Mouse (Mus musculus) midbrain, embryonic 13.5 days (tissue): ENCODE data around the gene Tom1l2. TPM values are rescaled to one million over a fixed set of nuclear protein-coding genes. Genes with fewer than 3 reads are reported as not detected.
A peak's percentile ranks its signal among the peaks of the same experiment; 100 is the strongest.

ENCODE experiments used
- ATAC-seq: fragments of 200-750 bp; cut with Nextera tagmentation; 2 replicates; pipeline ENCODE4 v1.8.0; 2017; ENCODE audit warnings: mild to moderate bottlenecking, moderate TSS enrichment, moderate library complexity
- H3K27ac ChIP-seq: fragments of 300-500 bp; sonication (generic); 2 replicates; pipeline ENCODE4 v1.5.1; 2015; ENCODE audit warnings: inconsistent platforms, mild to moderate bottlenecking, moderate library complexity
- H3K27me3 ChIP-seq: fragments of 300-500 bp; sonication (generic); 2 replicates; pipeline ENCODE4 v1.6.1; 2015; ENCODE audit warnings: mild to moderate bottlenecking, inconsistent platforms
- H3K36me3 ChIP-seq: fragments of 300-500 bp; sonication (generic); 2 replicates; pipeline ENCODE4 v1.6.1; 2015; ENCODE audit warnings: mild to moderate bottlenecking, inconsistent platforms
- H3K4me1 ChIP-seq: fragments of 300-500 bp; sonication (generic); replicated peaks from 2 replicates; pipeline ENCODE4 v1.6.1; 2015; ENCODE audit warnings: inconsistent platforms
- H3K4me2 ChIP-seq: fragments of 300-500 bp; sonication (generic); replicated peaks from 2 replicates; pipeline ENCODE4 v1.6.1; 2015; ENCODE audit warnings: moderate library complexity, mild to moderate bottlenecking, inconsistent platforms
- H3K4me3 ChIP-seq: fragments of 300-500 bp; sonication (generic); replicated peaks from 2 replicates; pipeline ENCODE4 v1.5.1; 2015; ENCODE audit warnings: mild to moderate bottlenecking, inconsistent platforms
- H3K9ac ChIP-seq: fragments of 300-500 bp; sonication (generic); replicated peaks from 2 replicates; pipeline ENCODE4 v1.6.1; 2015; ENCODE audit warnings: mild to moderate bottlenecking, inconsistent platforms
- H3K9me3 ChIP-seq: fragments of 300-500 bp; sonication (generic); 2 replicates; pipeline ENCODE4 v1.6.1; 2016; ENCODE audit warnings: mild to moderate bottlenecking, inconsistent platforms
- WGBS: fragments of 180-500 bp; shearing (Covaris S2); methylation state at CpG from one replicate; pipeline ENCODE4 v1.1.7; 2015; 5-methylcytosine and 5-hydroxymethylcytosine counted together
- polyA plus RNA-seq: library from polyadenylated mRNA; unstranded; fragments of >200 nt; fragmentation: Nextera tagmentation; extraction: Ambion mirVana; gene quantifications from 2 replicates; pipeline ENCODE4 v1.2.1, GENCODE M21; 2015

Tom1l2 gene
- 47.8 and 50.1 TPM in 2 replicates for polyA plus RNA-seq

- H3K4me2 ChIP-seq, result peak within 1 kb of the TSS; percentile 95
- WGBS, result under 1% methylated on average over 57 of the region's 57 CpGs
- H3K9me3 ChIP-seq, result no peaks in the 10 kb centered on the region
- peak within 1 kb of the TSS; percentile 77 for H3K4me3 ChIP-seq
- H3K27ac ChIP-seq, result peak within 1 kb of the TSS; percentile 66
- H3K9ac ChIP-seq, result peak within 1 kb of the TSS; percentile 86
- H3K36me3 ChIP-seq, result no peaks in the 10 kb centered on the region
- H3K4me1 ChIP-seq, result peaks cover 28% of the 10 kb centered on the region
- ATAC-seq, result peak; percentile 100
- no peaks in the 10 kb centered on the region for H3K27me3 ChIP-seq
Measured at GRCm38 (mm10) chr11:60352559-60353411, at the start of gene Tom1l2, which contains the start of gene Drc3. Gene Tom1l2, minus strand, starts transcription at chr11:60352905. Gene Drc3, plus strand, starts transcription at chr11:60353329.

- Histone ChIP-seq H3K36me3 (peaks cover 28% of the 10 kb centered on the region), H3K27me3 (no peaks in the 10 kb centered on the region), H3K4me1 (0 out of 2 replicates have a peak, but pooled peaks cover 2% of the 10 kb centered on the region), H3K27ac (no peak overlapping the region), H3K4me3 (no peak overlapping the region), H3K4me2 (no peak overlapping the region), H3K9me3 (no peaks in the 10 kb centered on the region), H3K9ac (no peak overlapping the region)
- 89% methylated on average over 2 of the region's 2 CpGs for WGBS
- no peak for ATAC-seq
Measured at GRCm38 (mm10) chr11:60397172-60397571, 44.5 kb upstream of the Tom1l2 start.

DNA sequence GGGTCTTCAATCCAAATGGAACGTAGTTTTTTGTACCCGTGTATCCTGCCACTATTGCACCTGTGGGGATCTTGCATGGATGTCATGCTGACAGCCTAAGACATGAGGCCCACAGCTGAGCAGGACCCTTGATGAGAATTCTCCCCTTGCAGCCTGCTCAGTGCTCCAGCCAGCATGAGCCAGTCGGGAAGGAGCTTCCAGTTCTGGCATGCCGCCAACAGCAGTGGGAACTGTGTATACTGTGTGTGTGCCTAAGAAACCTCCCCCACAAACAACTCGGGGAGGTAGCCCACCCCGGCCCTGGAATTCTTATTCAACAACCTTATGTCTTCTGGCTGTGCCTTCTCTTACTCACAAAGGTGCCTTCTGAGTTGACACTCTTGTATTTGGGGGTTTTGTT lies 43.8 kb upstream of the Tom1l2 start:
- 72% methylated on average over 6 of the region's 6 CpGs for WGBS
- H3K4me3 ChIP-seq, result no peak overlapping the region
- ATAC-seq, result no peak

GRCm38 (mm10) chr11:60391346-60391745 lies 38.6 kb upstream of the Tom1l2 start:
- no peaks in the 10 kb centered on the region for H3K9me3 ChIP-seq
- no peak overlapping the region for H3K4me3 ChIP-seq
- no peak for ATAC-seq
- H3K36me3 ChIP-seq, result no peaks in the 10 kb centered on the region
- H3K9ac ChIP-seq, result no peak overlapping the region
- 0 out of 2 replicates have a peak, but pooled peaks cover 2% of the 10 kb centered on the region for H3K4me1 ChIP-seq
- H3K27me3 ChIP-seq, result no peaks in the 10 kb centered on the region
- H3K27ac ChIP-seq, result no peak overlapping the region
- 86% methylated on average over 6 of the region's 6 CpGs for WGBS
- no peak overlapping the region for H3K4me2 ChIP-seq

More for the DNA sequence above, 43.8 kb upstream of the Tom1l2 start:
- Histone ChIP-seq H3K4me2 (no peak overlapping the region), H3K9me3 (no peaks in the 10 kb centered on the region), H3K9ac (no peak overlapping the region), H3K36me3 (peaks cover 22% of the 10 kb centered on the region), H3K27me3 (no peaks in the 10 kb centered on the region), H3K4me1 (0 out of 2 replicates have a peak, but pooled peaks cover 2% of the 10 kb centered on the region), H3K27ac (no peak overlapping the region)

DNA sequence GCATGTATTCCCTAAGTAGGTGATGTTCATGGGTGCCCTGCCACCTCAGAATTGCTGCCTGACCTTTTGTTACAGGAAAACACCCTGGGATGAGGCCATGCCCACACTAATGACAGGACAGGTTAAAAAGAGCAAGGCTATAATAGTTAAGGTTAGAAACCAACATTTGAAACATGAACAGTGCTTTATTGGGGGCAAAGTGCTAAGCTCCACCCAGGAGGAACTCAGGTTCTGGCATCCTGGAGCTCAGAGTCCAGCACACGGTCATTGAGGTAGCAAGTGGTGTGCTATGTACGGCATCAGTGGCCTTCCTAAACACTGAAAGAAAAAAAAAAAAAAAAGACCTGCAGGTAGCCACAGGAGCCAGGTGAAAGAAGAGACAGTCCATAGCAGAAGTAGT lies 35.2 kb upstream of the Tom1l2 start:
- 94% methylated on average over 2 of the region's 2 CpGs for WGBS
- H3K9me3 ChIP-seq, result no peaks in the 10 kb centered on the region
- H3K27ac ChIP-seq, result no peak overlapping the region
- peaks cover 21% of the 10 kb centered on the region for H3K4me1 ChIP-seq
- no peak overlapping the region for H3K4me2 ChIP-seq
- H3K27me3 ChIP-seq, result no peaks in the 10 kb centered on the region
- H3K36me3 ChIP-seq, result no peaks in the 10 kb centered on the region
- no peak overlapping the region for H3K9ac ChIP-seq
- ATAC-seq, result no peak
- no peak overlapping the region for H3K4me3 ChIP-seq

DNA sequence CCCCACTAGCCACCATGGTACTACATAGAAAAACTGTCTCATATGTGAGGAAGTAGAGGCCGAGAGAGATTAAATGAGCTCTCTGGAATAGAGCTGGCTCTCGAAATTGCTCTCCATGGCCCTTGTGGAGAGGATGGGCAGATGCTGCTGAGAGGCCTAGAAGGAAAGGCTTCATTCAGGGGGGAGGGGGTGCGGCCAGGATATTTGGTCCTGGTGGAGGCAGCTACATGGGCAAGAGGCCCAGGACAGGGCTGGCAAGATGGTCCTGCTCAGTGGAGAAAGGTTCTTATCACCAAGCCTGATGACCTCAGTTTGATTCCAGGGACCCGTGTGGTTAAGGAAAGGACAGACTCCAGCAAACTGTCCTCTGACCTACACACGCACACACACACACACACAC lies 33.2 kb upstream of the Tom1l2 start:
- no peak overlapping the region for H3K4me3 ChIP-seq
- no peaks in the 10 kb centered on the region for H3K9me3 ChIP-seq
- 76% methylated on average over 5 of the region's 5 CpGs for WGBS
- H3K27ac ChIP-seq, result peak overlapping the region; percentile 89
- H3K27me3 ChIP-seq, result no peaks in the 10 kb centered on the region
- no peak for ATAC-seq
- no peak overlapping the region for H3K9ac ChIP-seq
- H3K36me3 ChIP-seq, result no peaks in the 10 kb centered on the region
- no peak overlapping the region for H3K4me2 ChIP-seq
- H3K4me1 ChIP-seq, result peaks cover 21% of the 10 kb centered on the region

- Histone ChIP-seq H3K9ac (peak overlapping the region; percentile 62), H3K9me3 (no peaks in the 10 kb centered on the region), H3K4me3 (peak overlapping the region; percentile 25), H3K4me1 (peaks cover 21% of the 10 kb centered on the region), H3K4me2 (peak overlapping the region; percentile 51), H3K36me3 (no peaks in the 10 kb centered on the region), H3K27me3 (no peaks in the 10 kb centered on the region), H3K27ac (peak overlapping the region; percentile 89)
- peak; percentile 89 for ATAC-seq
- 2% methylated on average over 16 of the region's 16 CpGs for WGBS
Measured at GRCm38 (mm10) chr11:60384762-60385421, 32.2 kb upstream of the Tom1l2 start.

DNA sequence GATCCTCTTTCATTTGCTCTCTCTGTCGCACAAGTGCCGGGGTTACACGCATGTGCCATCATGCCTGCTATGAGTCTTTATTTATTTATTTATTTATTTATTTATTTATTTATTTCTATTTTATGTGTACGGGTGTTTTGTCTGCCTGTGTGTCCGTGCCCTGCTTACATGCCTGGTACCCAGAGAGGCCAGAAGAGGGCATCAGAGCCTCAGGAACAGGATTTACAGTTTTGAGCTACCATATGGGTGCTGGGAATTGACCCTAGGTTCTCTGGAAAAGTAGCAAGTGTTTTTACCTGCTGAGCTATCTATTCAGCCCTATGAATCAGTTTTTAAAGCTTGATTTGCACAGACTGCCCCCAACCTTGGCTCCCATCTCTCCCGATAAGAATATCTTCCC lies 30.8 kb upstream of the Tom1l2 start:
- no peaks in the 10 kb centered on the region for H3K9me3 ChIP-seq
- no peaks in the 10 kb centered on the region for H3K27me3 ChIP-seq
- H3K36me3 ChIP-seq, result no peaks in the 10 kb centered on the region
- peaks cover 21% of the 10 kb centered on the region for H3K4me1 ChIP-seq
- ATAC-seq, result no peak
- no peak overlapping the region for H3K27ac ChIP-seq
- H3K9ac ChIP-seq, result no peak overlapping the region
- 91% methylated on average over 6 of the region's 6 CpGs for WGBS
- H3K4me3 ChIP-seq, result no peak overlapping the region
- no peak overlapping the region for H3K4me2 ChIP-seq

GRCm38 (mm10) chr11:60374481-60374880 lies 21.8 kb upstream of the Tom1l2 start:
- WGBS, result 76% methylated on average over 6 of the region's 6 CpGs

DNA sequence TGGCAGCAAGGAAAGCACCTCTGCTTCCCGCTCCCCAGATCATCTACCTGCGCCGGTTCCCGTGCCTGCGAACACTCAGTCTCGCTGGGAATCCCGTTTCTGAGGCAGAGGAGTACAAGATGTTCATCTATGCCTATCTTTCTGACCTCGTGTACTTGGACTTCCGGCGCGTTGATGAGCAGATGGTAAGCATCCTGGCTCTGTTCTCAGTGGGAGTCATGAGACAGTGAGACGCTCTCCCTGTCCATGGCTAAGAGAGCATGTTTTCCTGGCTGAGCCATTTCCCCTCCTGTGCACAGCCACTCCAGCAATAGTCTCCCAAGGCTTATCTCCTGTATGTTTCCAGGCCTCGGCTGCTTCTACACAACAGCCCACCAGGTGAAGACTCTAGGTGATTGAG lies 17.7 kb upstream of the Tom1l2 start:
- Histone ChIP-seq H3K9ac (no peak overlapping the region), H3K4me3 (no peak overlapping the region), H3K36me3 (no peaks in the 10 kb centered on the region), H3K4me1 (peaks cover 6% of the 10 kb centered on the region; the same call in 1 of the 2 replicates), H3K9me3 (no peaks in the 10 kb centered on the region), H3K4me2 (no peak overlapping the region), H3K27ac (no peak overlapping the region), H3K27me3 (no peaks in the 10 kb centered on the region)
- 86% methylated on average over 13 of the region's 13 CpGs for WGBS
- ATAC-seq, result no peak

More at GRCm38 (mm10) chr11:60374481-60374880, 21.8 kb upstream of the Tom1l2 start:
- no peak overlapping the region for H3K4me2 ChIP-seq
- H3K9ac ChIP-seq, result no peak overlapping the region
- no peaks in the 10 kb centered on the region for H3K36me3 ChIP-seq
- no peaks in the 10 kb centered on the region for H3K9me3 ChIP-seq
- no peak for ATAC-seq
- H3K4me3 ChIP-seq, result no peak overlapping the region
- no peaks in the 10 kb centered on the region for H3K4me1 ChIP-seq
- H3K27me3 ChIP-seq, result no peaks in the 10 kb centered on the region
- H3K27ac ChIP-seq, result no peak overlapping the region

- Histone ChIP-seq H3K9ac (no peak overlapping the region), H3K4me3 (no peak overlapping the region), H3K27ac (no peak overlapping the region), H3K36me3 (no peaks in the 10 kb centered on the region), H3K9me3 (no peaks in the 10 kb centered on the region), H3K4me1 (peaks cover 6% of the 10 kb centered on the region; the same call in 1 of the 2 replicates), H3K4me2 (no peak overlapping the region), H3K27me3 (no peaks in the 10 kb centered on the region)
- ATAC-seq, result no peak
- WGBS, result 76% methylated on average over 4 of the region's 4 CpGs
Measured at GRCm38 (mm10) chr11:60369448-60369847, 16.7 kb upstream of the Tom1l2 start.

DNA sequence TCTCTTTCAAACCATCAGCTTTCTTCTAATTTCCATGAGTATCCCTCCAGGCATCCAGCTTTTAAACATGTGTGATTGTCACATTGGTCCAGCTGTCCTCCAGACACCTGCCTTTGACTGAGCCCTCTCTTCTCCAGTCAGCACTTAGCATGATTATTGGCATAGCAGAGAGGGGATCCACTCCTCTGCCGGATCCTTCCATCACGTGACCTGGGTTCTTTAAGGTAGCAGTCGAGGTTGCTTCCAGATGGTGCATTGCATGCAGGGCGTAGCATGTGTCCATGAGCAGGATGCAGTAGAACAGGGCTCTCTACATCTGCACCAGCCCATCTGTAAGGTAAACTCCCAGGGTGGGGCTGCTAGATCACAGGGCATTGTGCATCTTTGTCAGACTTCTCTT lies 16.2 kb upstream of the Tom1l2 start:
- H3K4me3 ChIP-seq, result no peak overlapping the region
- no peak overlapping the region for H3K27ac ChIP-seq
- H3K36me3 ChIP-seq, result no peaks in the 10 kb centered on the region
- H3K9ac ChIP-seq, result no peak overlapping the region
- no peaks in the 10 kb centered on the region for H3K9me3 ChIP-seq
- peaks cover 6% of the 10 kb centered on the region; the same call in 1 of the 2 replicates for H3K4me1 ChIP-seq
- no peak overlapping the region for H3K4me2 ChIP-seq
- H3K27me3 ChIP-seq, result no peaks in the 10 kb centered on the region
- WGBS, result 74% methylated on average over 4 of the region's 4 CpGs
- ATAC-seq, result no peak
